Mouse (Mus musculus): ENCODE measurements around the gene Bach2. TPM values are rescaled to one million over a fixed set of nuclear protein-coding genes. Genes with fewer than 3 reads are reported as not detected.
A peak's percentile ranks its signal among the peaks of the same experiment; 100 is the strongest.

Bach2 gene
- total and polyA plus RNA-seq, 2 experiments from 2014 or later: 11.7 to 15.9 TPM

DNA sequence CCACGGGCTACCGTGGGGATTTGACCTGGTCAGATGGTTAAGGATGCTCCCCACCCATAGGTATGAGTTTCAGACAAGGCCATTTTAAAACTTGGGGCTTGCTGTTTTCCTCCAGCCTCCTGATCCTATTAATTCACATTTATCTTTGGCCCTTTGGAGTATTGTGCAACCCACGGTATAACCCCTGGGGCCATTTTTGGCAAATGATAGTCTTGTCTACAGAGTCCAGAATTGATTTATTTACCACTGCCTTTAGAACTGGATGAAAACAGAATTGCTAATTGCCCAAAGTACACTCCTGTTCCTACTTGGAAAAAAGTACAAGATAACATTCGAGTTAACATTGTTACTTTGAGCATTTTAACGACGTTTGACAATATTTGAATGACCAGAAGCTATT is 7.0 kb downstream of the Bach2 start:
- no peak for TF ChIP-seq CTCF (IDR thresholded peaks at IDR 0.05)
- H3K27ac ChIP-seq (ENCODE audit: low read depth, low read length): no peak overlapping the region
- no peak overlapping the region for H3K9ac ChIP-seq (replicated peaks; ENCODE audit: low read length, poor library complexity, severe bottlenecking)
- WGBS: 87% methylated on average over 6 of the region's 6 CpGs
- ATAC-seq (ENCODE audit: low FRiP score) (no peak), DNase-seq (ENCODE audit: low spot score) (no peak)
- H3K4me2 ChIP-seq (ENCODE audit: low read depth, low read length, poor library complexity, severe bottlenecking): no peak overlapping the region
- H3K36me3 ChIP-seq (ENCODE audit: insufficient read depth, low read length): no peaks in the 10 kb centered on the region
- H3K27me3 ChIP-seq (ENCODE audit: insufficient read depth, low read length): no peaks in the 10 kb centered on the region
- peaks cover 23% of the 10 kb centered on the region for H3K4me1 ChIP-seq (ENCODE audit: insufficient read depth, low read length)
- H3K4me3 ChIP-seq (ENCODE audit: low read depth, low read length): no peak overlapping the region
- no peaks in the 10 kb centered on the region for H3K9me3 ChIP-seq (ENCODE audit: low read length)

DNA sequence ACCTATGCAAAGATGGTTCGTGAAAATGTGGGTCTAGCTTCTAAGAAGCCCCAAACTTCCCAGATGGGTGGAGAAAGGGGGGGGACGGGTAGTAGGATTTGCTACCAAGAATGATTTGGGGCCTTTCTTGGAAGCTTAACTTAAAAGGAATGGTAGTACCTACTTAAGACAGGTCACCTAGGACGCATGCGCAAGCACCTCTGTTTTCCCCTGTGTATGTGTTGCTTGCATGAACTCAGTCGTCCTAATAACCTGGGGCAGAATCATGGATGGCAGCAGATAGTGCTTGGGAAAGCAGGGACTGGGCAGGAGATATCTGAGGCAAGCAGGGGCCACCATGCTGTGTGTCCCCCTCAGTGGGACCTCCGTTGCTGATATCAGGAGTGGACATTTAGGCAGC is 7.4 kb downstream of the Bach2 start:
- 75% methylated on average over 6 of the region's 6 CpGs for WGBS
- no peak overlapping the region for H3K9ac ChIP-seq (replicated peaks; ENCODE audit: low read length, poor library complexity, severe bottlenecking)
- H3K9me3 ChIP-seq (ENCODE audit: low read length): no peaks in the 10 kb centered on the region
- no peak for TF ChIP-seq CTCF (IDR thresholded peaks at IDR 0.05)
- H3K4me3 ChIP-seq (ENCODE audit: low read depth, low read length): no peak overlapping the region
- DNase-seq (ENCODE audit: low spot score) (no peak), ATAC-seq (ENCODE audit: low FRiP score) (no peak)
- no peak overlapping the region for H3K4me2 ChIP-seq (ENCODE audit: low read depth, low read length, poor library complexity, severe bottlenecking)
- no peaks in the 10 kb centered on the region for H3K27me3 ChIP-seq (ENCODE audit: insufficient read depth, low read length)
- H3K27ac ChIP-seq (ENCODE audit: low read depth, low read length): no peak overlapping the region
- no peaks in the 10 kb centered on the region for H3K36me3 ChIP-seq (ENCODE audit: insufficient read depth, low read length)
- H3K4me1 ChIP-seq (ENCODE audit: insufficient read depth, low read length): peaks cover 27% of the 10 kb centered on the region

DNA sequence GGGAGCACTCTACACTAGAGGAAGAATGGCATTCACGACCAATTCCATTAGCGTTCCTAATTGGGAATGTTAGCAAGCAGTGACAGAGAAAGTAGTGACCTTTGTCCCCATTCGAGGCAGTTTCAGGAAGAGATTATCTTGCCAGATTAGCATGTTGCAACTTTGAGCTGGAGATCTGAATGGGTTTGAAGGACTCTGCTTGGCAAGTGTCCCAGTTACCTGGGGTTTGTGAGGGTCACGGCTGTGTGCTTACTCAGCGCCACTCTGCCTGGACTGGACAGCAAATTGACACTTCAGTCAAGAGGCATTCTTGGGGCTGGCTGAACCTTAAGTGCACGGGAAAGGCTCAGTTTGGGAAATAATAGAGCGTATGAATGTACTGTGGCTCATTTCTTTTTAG is 8.2 kb downstream of the Bach2 start:
- Histone ChIP-seq H3K9ac (replicated peaks; ENCODE audit: low read length, poor library complexity, severe bottlenecking) (no peak overlapping the region), H3K4me2 (ENCODE audit: low read depth, low read length, poor library complexity, severe bottlenecking) (no peak overlapping the region), H3K4me1 (ENCODE audit: insufficient read depth, low read length) (peaks cover 26% of the 10 kb centered on the region), H3K4me3 (ENCODE audit: low read depth, low read length) (no peak overlapping the region), H3K9me3 (ENCODE audit: low read length) (no peaks in the 10 kb centered on the region), H3K36me3 (ENCODE audit: insufficient read depth, low read length) (no peaks in the 10 kb centered on the region), H3K27me3 (ENCODE audit: insufficient read depth, low read length) (no peaks in the 10 kb centered on the region), H3K27ac (ENCODE audit: low read depth, low read length) (no peak overlapping the region)
- no peak for DNase-seq (ENCODE audit: low spot score)
- 19% methylated on average over 7 of the region's 7 CpGs for WGBS
- no peak for TF ChIP-seq CTCF (IDR thresholded peaks at IDR 0.05)
- ATAC-seq (ENCODE audit: low FRiP score): no peak

DNA sequence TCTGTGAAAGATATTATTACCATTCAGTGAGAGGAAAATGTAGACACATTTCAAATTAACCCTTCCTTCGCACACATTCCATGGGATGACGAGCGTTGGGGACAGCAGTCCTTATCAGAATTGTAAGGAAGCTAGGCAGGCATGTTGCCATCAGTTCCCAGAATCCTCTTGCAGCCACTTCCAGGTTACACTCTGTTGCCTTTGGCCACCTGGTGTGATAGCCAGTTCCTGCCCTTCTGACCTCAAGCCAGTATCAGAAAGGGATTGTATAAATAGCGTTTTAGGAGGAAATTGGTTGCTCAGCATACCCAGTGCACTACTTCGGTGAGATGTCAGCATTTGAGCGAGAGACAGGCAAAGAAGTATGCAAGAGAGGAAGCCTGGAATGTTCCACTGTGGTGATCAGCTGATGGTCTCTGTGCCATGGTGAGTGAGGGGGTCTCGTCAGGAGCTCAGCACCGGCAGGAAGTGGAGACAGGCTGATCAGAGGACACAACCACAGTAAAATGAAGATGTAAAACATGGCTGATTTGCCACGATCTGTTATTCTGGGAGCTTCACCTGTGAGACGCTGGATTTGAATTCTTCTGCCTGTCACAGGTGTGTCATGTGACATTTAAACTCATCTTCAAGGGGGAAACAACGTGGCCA is 9.0 kb downstream of the Bach2 start:
- TF ChIP-seq CTCF (IDR thresholded peaks at IDR 0.05): no peak
- H3K4me2 ChIP-seq (ENCODE audit: low read depth, low read length, poor library complexity, severe bottlenecking): no peak overlapping the region
- ATAC-seq (ENCODE audit: low FRiP score) (no peak), DNase-seq (ENCODE audit: low spot score) (no peak)
- no peak overlapping the region for H3K9ac ChIP-seq (replicated peaks; ENCODE audit: low read length, poor library complexity, severe bottlenecking)
- WGBS: 69% methylated on average over 11 of the region's 11 CpGs
- H3K4me3 ChIP-seq (ENCODE audit: low read depth, low read length): no peak overlapping the region
- no peaks in the 10 kb centered on the region for H3K36me3 ChIP-seq (ENCODE audit: insufficient read depth, low read length)
- no peaks in the 10 kb centered on the region for H3K9me3 ChIP-seq (ENCODE audit: low read length)
- H3K4me1 ChIP-seq (ENCODE audit: insufficient read depth, low read length): peaks cover 20% of the 10 kb centered on the region
- H3K27ac ChIP-seq (ENCODE audit: low read depth, low read length): no peak overlapping the region
- H3K27me3 ChIP-seq (ENCODE audit: insufficient read depth, low read length): no peaks in the 10 kb centered on the region

DNA sequence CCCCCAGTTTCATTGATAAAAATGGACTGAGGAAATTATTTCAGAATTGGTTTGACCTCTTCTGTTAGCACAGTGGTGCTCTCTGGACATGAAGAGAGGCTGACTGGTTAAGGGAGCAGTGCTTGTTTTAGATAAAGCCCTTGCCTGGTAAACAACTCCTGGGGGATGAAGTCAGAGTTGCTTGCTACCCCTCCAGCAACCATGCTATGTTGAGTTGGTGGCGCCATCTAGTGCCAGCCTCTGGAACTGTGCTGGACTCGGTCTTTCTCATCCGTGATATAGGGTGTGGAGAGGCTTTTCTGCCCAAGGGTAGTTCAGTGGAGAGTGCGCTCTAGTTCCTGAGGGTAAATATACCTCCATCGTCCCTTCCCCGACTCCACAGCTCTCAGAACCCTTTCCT is 9.6 kb downstream of the Bach2 start:
- 58% methylated on average over 6 of the region's 6 CpGs for WGBS
- Histone ChIP-seq H3K4me1 (ENCODE audit: insufficient read depth, low read length) (peaks cover 17% of the 10 kb centered on the region), H3K4me2 (ENCODE audit: low read depth, low read length, poor library complexity, severe bottlenecking) (no peak overlapping the region), H3K9me3 (ENCODE audit: low read length) (no peaks in the 10 kb centered on the region), H3K27ac (ENCODE audit: low read depth, low read length) (no peak overlapping the region), H3K36me3 (ENCODE audit: insufficient read depth, low read length) (no peaks in the 10 kb centered on the region), H3K4me3 (ENCODE audit: low read depth, low read length) (no peak overlapping the region), H3K27me3 (ENCODE audit: insufficient read depth, low read length) (no peaks in the 10 kb centered on the region), H3K9ac (replicated peaks; ENCODE audit: low read length, poor library complexity, severe bottlenecking) (no peak overlapping the region)
- no peak for DNase-seq (ENCODE audit: low spot score)
- ATAC-seq (ENCODE audit: low FRiP score): no peak
- peak; percentile 73 for TF ChIP-seq CTCF (IDR thresholded peaks at IDR 0.05)

- Histone ChIP-seq H3K9ac (replicated peaks; ENCODE audit: low read length, poor library complexity, severe bottlenecking) (no peak overlapping the region), H3K4me2 (ENCODE audit: low read depth, low read length, poor library complexity, severe bottlenecking) (no peak overlapping the region), H3K27ac (ENCODE audit: low read depth, low read length) (no peak overlapping the region), H3K27me3 (ENCODE audit: insufficient read depth, low read length) (no peaks in the 10 kb centered on the region), H3K4me3 (ENCODE audit: low read depth, low read length) (no peak overlapping the region), H3K36me3 (ENCODE audit: insufficient read depth, low read length) (no peaks in the 10 kb centered on the region), H3K9me3 (ENCODE audit: low read length) (no peaks in the 10 kb centered on the region), H3K4me1 (ENCODE audit: insufficient read depth, low read length) (peaks cover 14% of the 10 kb centered on the region)
- TF ChIP-seq CTCF (IDR thresholded peaks at IDR 0.05): no peak
- WGBS: 72% methylated on average over 9 of the region's 9 CpGs
- no peak for ATAC-seq (ENCODE audit: low FRiP score)
- DNase-seq (ENCODE audit: low spot score): no peak
These were observed 10.4 kb downstream of the Bach2 start for GRCm38 (mm10) chr4:32248990-32249393.

Measured in midbrain, postnatal 0 days (tissue).